Mouse (Mus musculus) adrenal gland, postnatal 14 days (tissue): Measurements from ENCODE around the gene Hscb. TPM values are rescaled to one million over a fixed set of nuclear protein-coding genes. Genes with fewer than 3 reads are reported as not detected.
A peak's percentile ranks its signal among the peaks of the same experiment; 100 is the strongest.
"Not testable (repeated sequence)": the region's sequence is repeated elsewhere in the genome, so short reads cannot be mapped to it uniquely, and the experiment has no call there.

Experiments used
- DNase-seq: peaks from one replicate; pipeline ENCODE4 v3.0.0; 2021; ENCODE audit warnings: mixed read lengths
- long read RNA-seq, 2 experiments: library from polyadenylated mRNA; stranded (forward); transcript quantifications; one replicate each; pipeline ENCODE4 v2.0.0; 2021
- total RNA-seq: library from RNA; stranded (reverse); gene quantifications from 2 replicates; pipeline ENCODE4 v1.2.3, GENCODE M21; 2021

Hscb gene
- 20.0 and 23.0 TPM in 2 replicates for total RNA-seq
- long read RNA-seq, experiment 1, transcript Hscb-201 (6 exons, 804 nt): major isoform, 17 of 19 reads
- long read RNA-seq, experiment 1, partial matches to known transcripts: 0 of 19 reads
- long read RNA-seq, experiment 1, other reads (novel, unspliced or antisense): 2 of 19 reads
- long read RNA-seq, experiment 2, transcript Hscb-201 (6 exons, 804 nt): major isoform, 14 of 20 reads
- long read RNA-seq, experiment 2, partial matches to known transcripts: 3 of 20 reads
- long read RNA-seq, experiment 2, other reads (novel, unspliced or antisense): 2 of 20 reads

DNA sequence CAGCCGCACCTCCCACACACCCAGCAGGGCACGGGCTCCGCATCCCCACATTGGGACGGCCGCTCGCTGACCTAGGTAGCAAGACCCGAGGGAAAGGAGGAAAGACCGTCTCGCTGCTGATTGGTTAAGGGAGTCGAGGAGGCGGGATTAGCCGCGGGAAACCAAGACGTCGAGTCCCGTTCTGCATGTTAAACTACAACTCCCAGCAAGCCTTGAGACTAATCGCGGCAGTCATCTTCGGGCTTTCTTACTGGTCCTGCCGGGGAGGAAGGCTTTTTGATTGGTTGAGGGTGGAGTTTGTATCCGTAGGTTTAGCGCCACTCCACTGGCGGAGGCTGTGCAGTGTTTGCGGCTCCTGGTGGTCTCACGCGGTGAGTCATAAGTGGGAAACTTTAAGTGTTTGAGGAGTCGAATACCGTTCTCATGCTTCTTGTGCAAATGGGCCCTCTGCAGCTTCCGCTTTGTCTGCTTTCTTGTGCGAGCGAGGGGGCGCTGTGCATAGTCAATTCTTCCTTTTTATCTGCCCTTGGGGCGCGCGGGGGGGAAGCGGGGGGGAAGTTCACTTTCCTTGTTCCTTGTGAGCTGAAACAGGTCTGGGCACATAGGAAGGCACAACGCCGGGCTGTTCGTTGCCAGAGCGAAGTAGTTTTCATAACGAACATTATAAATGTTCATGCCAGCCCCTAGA, at the start of gene Hscb, which contains the start of gene Chek2:
Gene Hscb, minus strand, starts transcription at position 100 of the 688 bp plus-strand sequence.
Gene Chek2, plus strand, starts transcription at position 302 of the 688 bp plus-strand sequence.
- DNase-seq: peak; percentile 96

GRCm38 (mm10) chr5:110888596-110888995, 49.0 kb upstream of the Hscb start:
- no peak for DNase-seq

DNA sequence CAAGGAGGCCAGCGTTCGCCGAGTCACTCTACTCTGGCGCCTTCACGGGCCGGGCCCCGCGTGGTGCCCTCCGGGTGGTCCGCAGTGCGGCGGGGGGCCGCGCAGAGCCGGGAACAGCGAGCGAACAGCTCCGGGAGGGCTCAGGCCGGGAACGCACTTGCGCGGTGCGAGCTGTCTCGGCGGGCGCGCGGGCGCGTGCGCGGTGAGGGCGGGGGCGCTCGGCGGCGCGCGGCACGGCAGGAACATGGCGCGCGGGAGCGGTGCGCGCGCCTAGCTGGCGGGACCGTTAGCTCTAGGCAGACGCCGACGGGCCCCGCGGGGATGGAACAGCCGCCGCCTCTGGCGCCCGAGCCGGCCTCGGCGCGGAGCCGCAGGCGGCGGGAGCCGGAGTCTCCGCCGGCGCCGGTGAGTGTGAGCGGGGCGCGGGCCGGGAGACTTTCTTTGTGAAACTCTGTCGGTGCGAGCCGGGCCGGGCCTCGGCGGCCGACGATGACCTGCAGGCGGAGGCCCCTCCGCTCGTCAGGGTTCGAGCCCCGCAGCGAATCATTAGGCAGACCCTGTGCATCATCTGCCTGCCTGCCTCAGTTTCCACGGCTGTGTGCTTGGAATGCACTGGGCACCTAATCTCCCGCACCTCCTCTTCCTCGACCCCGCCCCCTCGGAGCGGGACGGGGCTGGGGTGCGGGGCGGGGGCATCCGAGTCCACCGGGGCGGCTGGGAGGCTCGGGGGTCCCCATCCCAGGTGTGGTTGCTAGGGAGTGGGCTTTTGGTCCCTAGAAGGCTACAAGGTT, 40.2 kb upstream of the Hscb start, which contains the start of gene Ttc28:
Gene Ttc28, plus strand, starts transcription at position 220 of the 791 bp plus-strand sequence.
- peak; percentile 95 for DNase-seq

GRCm38 (mm10) chr5:110879042-110879441, 39.5 kb upstream of the Hscb start:
- no peak for DNase-seq

DNA sequence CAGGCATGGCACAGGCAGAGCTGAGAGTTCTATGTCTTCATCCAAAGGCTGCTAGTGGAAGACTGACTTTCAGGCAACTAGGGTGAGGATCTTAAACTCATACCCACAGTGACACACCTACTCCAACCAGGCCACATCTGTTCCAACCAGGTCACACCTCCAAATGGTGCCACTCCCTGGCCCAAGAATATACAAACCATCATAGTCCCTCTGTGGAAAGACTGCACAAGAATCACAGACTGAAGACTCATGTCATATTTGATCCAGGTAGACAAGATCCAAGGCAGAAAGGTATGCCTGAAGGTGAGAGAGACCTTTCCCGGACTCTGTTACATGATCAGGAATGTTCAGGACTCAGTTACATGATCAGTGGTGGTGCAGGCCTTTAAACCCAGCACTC, 38.9 kb upstream of the Hscb start:
- not testable (repeated sequence) for DNase-seq

DNA sequence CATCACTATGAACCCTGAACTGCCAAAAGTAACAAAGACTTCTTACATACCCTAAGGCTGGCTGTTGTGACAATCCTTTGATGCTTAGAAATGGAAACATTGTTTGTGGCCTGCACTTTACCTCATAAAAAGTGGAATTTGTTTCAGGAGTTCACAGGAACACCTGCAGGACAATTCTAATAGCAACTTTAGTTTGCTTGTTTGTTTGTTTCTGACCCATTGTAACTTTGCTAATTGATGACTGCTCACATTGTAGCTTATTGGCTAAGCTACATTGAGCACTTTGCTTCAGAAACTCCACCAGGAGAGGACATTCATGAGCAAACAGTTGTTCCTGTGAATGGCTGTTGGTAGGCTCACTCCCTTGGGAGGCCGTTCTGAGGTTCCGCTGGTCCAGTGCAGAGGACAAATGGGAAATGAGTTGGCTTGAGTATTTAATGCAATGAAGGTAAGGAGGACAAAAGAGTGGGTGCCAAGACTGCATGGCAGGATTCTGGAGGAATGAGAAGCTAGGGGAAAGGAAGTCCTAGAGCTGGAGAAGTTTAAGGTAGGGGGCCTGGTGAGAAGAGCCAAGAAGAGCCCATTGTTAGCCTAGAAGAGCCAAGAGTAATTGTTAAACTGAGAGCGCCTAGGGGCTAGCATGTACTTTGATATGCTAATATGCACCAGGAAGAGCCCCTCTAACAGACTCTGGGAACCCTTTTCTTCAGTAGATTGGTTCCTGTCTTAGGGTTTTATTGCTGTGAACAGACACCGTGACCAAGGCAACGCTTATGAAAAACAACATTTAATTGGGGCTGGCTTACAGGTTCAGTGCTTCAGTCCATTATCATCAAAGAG, 38.3 kb upstream of the Hscb start:
- no peak for DNase-seq

DNA sequence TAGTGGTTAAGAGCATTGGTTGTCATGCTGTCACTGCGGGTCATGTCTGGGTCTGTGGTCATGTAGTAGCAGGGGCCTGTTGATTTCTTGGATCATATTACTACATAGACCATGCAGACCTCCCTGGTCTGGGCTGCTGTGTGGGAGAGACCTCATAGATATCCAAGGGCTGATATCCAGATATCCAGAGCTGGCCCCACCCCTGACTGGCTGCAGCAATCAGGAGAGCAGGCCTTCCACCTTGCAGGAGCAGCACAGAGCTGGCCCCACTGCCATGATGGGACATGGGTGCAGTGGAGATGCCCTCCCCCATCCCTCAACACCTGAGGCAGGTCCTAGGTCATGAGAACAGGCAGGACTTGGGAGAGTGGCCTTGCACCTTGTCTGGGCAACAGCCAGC, 35.7 kb upstream of the Hscb start:
- DNase-seq: no peak

GRCm38 (mm10) chr5:110874711-110875110, 35.1 kb upstream of the Hscb start:
- DNase-seq: peak; percentile 64

- DNase-seq: no peak
These were observed 33.6 kb upstream of the Hscb start for GRCm38 (mm10) chr5:110873160-110873559.

- DNase-seq: no peak
These were observed 29.7 kb upstream of the Hscb start for GRCm38 (mm10) chr5:110869242-110869669.

- DNase-seq: no peak
These were observed 28.9 kb upstream of the Hscb start for GRCm38 (mm10) chr5:110868460-110868859.

DNA sequence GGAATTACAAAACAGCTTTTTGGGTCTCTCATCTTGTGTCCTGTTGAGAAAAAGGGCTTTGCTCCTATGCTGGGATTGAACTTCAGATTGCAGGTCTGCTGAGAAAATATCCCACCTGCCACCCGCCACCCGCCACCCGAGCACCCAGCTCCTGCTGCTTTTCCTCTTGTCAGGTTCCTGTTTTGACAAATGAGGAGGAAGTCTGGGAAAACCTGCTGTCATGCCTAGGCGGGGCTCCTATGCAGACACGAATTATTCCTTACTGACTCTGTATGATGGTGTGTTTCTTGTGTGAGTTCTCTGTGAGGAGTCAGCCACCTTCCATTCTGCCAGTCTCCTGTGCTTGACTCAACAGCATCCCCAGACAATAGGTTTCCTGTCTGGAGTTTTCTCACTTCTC, 20.9 kb upstream of the Hscb start:
- DNase-seq: no peak

- peak; percentile 58 for DNase-seq
These were observed 19.6 kb upstream of the Hscb start for GRCm38 (mm10) chr5:110859013-110859650.

GRCm38 (mm10) chr5:110857091-110857490, 17.5 kb upstream of the Hscb start:
- DNase-seq: no peak

DNA sequence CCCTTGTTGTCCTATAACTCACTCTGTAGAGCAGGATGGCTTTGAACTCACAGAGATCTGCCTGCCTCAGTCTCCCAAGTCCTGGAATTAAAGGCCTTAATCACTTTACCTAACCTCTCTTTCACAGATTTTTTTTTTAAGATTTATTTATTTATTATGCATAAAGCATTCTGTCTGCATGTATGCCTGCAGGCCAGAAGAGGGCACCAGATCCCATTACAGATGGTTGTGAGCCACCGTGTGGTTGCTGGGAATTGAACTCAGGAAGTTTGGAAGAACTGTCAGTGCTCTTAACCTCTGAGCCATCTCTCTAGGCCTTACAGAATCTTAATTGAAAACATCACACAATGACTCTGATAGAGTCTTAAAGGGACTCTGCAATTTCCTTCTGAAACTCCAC, 13.4 kb upstream of the Hscb start:
- no peak for DNase-seq

GRCm38 (mm10) chr5:110841046-110841862, 1.7 kb upstream of the Hscb start:
- DNase-seq: no peak

DNA sequence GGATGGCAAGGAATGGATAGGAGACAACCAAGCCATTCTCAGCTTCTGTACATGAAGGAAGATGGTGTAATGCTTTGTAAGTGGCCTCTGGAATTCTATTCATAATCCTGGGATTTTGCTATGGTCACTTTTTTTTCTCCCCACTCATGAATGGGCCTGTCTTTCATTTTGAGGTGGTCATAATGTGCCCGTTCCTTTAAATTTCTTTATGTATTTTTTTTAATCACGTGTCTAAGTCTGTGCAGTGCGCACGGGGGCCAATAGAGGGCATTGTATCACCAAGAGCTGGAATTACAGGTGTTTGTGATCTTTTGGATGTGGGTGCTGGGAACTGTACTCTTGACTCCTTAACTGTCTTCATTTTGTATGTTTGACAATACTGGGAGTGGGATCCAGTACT, 888 bp upstream of the Hscb start:
- peak; percentile 62 for DNase-seq

- DNase-seq: no peak
These were observed 419 bp downstream of the Hscb start for GRCm38 (mm10) chr5:110839038-110839677.

DNA sequence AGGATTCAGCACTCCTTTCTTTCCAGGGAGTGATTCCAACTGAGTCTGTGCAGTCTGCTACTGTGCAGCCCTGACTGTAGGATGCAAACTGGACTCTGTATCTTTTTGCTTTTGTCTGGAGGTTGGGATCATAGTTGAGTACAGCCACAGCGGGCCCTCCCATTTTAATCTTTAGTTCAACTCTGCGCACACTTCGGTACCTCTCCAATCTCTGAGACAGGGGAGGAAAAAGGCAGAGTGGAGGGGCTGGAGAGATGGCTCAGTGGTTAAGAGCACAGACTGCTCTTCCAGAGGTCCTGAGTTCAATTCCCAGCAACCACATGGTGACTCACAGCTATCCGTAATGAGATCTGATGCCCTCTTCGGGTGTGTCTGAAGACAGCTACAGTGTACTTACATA, 1.6 kb downstream of the Hscb start:
- not testable (repeated sequence) for DNase-seq

DNA sequence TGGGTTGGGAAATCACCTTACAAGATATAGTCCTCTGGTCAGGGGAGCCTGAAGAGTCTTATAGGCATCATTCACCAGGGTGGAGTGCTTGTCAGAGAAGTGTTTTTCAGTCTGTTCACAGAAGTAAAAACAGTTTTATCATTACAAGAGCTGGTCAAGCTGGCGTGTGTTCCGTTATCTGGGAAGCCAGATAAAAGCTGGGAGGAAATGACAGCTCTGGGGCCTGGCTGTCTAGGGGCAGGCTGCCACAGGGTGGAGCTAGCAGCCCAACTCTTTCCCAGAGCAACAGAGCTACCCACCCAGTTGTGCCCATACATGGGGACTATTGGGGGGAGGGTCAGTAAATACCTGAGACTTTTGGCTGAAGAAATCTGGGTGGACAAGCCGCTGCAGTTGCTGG, 3.6 kb downstream of the Hscb start:
- DNase-seq: peak; percentile 63
